Comparison of ENCODE assay signal across 32 mouse cellular contexts in the genomic region with DNA sequence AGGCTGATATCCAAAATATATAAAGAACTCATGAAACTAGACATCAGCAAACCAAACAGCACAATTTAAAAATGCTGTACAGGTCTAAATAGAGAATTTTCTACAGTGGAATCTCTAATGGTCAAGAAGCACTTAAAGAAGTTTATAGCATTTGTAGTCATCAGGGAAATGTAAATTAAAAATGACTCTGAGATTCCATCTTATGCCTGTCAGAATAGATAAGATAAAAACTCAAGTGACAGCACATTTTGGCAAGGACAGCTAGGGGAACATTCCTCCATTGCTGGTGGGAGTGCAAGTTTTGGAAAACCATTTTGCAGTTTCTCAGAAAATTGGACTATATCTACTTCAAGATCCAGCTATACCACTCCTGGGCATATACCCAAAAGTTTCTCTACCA. TPM values are rescaled to one million over a fixed set of nuclear protein-coding genes. Genes with fewer than 3 reads are reported as not detected.
"Had no signal": no experiment of that assay in that cellular context is flagged by ENCODE, and none has a peak within 500 bp of the region (broad histone marks: within the 10 kb centered on the region; RNA-seq: fewer than 3 reads in every experiment).

No protein-coding gene starts in this region.

- H3K27me3 ChIP-seq: limb, embryonic 12.5 days; limb, embryonic 13.5 days; limb, embryonic 15.5 days; liver, embryonic 12.5 days; liver, embryonic 13.5 days; liver, embryonic 15.5 days; lung, embryonic 15.5 days; megakaryocyte, embryonic 14.5 days; midbrain, embryonic 12.5 days; midbrain, embryonic 13.5 days; midbrain, embryonic 15.5 days; neural tube, embryonic 12.5 days had no signal

- DNase-seq: left cerebral cortex, postnatal 4 days; liver; liver, embryonic 13.5 days; liver, postnatal 0 days; lung, adult 18-20 months; lung, adult 2 months; lung, embryonic 14.5 days; lung, postnatal 10 days; lung, postnatal 14 days; lung, postnatal 36 days; lung, postnatal 4 days; midbrain, embryonic 14.5 days had no signal

- H3K27ac ChIP-seq: left cerebral cortex, adult 2 months; limb, embryonic 10.5 days; limb, embryonic 12.5 days; limb, embryonic 13.5 days; limb, embryonic 15.5 days; liver, embryonic 12.5 days; liver, embryonic 13.5 days; liver, embryonic 14.5 days; liver, embryonic 15.5 days; lung, embryonic 15.5 days; macrophage; midbrain, embryonic 10.5 days; midbrain, embryonic 12.5 days; midbrain, embryonic 13.5 days; midbrain, embryonic 15.5 days; neural tube, embryonic 12.5 days had no signal

- H3K36me3 ChIP-seq: limb, embryonic 10.5 days; limb, embryonic 12.5 days; limb, embryonic 13.5 days; limb, embryonic 15.5 days; liver, embryonic 12.5 days; liver, embryonic 13.5 days; liver, embryonic 15.5 days; lung, embryonic 15.5 days; midbrain, embryonic 10.5 days; midbrain, embryonic 12.5 days; midbrain, embryonic 13.5 days; midbrain, embryonic 15.5 days; neural tube, embryonic 12.5 days had no signal

- H3K4me1 ChIP-seq: limb, embryonic 10.5 days; limb, embryonic 12.5 days; limb, embryonic 13.5 days; limb, embryonic 15.5 days; liver, embryonic 12.5 days; liver, embryonic 13.5 days; liver, embryonic 15.5 days; lung, embryonic 15.5 days; midbrain, embryonic 10.5 days; midbrain, embryonic 12.5 days; midbrain, embryonic 13.5 days; midbrain, embryonic 15.5 days; neural tube, embryonic 12.5 days had no signal

- H3K4me2 ChIP-seq: limb, embryonic 12.5 days; limb, embryonic 13.5 days; limb, embryonic 15.5 days; liver, embryonic 11.5 days; liver, embryonic 12.5 days; liver, embryonic 13.5 days; liver, embryonic 15.5 days; lung, embryonic 14.5 days; lung, embryonic 15.5 days; midbrain, embryonic 12.5 days; midbrain, embryonic 13.5 days; midbrain, embryonic 15.5 days; neural tube, embryonic 12.5 days had no signal

- H3K9ac ChIP-seq: limb, embryonic 12.5 days; limb, embryonic 13.5 days; limb, embryonic 15.5 days; liver, embryonic 12.5 days; liver, embryonic 13.5 days; liver, embryonic 14.5 days; liver, embryonic 15.5 days; liver, postnatal 0 days; lung, embryonic 14.5 days; lung, embryonic 15.5 days; midbrain, embryonic 12.5 days; midbrain, embryonic 13.5 days; midbrain, embryonic 15.5 days; neural tube, embryonic 12.5 days had no signal

- ATAC-seq: liver, embryonic 12.5 days; liver, postnatal 0 days; lung, postnatal 0 days; midbrain, embryonic 13.5 days; midbrain, embryonic 15.5 days had no signal

- H3K9me3 ChIP-seq: limb, embryonic 10.5 days; limb, embryonic 12.5 days; limb, embryonic 13.5 days; limb, embryonic 15.5 days; liver, embryonic 12.5 days; liver, embryonic 13.5 days; liver, embryonic 15.5 days; lung, embryonic 15.5 days; megakaryocyte, embryonic 14.5 days; midbrain, embryonic 10.5 days; midbrain, embryonic 12.5 days; midbrain, embryonic 13.5 days; midbrain, embryonic 15.5 days; neural tube, embryonic 12.5 days had no signal

- H3K4me3 ChIP-seq: left cerebral cortex, adult 2 months; limb, embryonic 10.5 days; limb, embryonic 12.5 days; limb, embryonic 13.5 days; limb, embryonic 15.5 days; liver, embryonic 12.5 days; liver, embryonic 13.5 days; liver, embryonic 15.5 days; lung, embryonic 15.5 days; megakaryocyte, embryonic 14.5 days; midbrain, embryonic 10.5 days; midbrain, embryonic 12.5 days; midbrain, embryonic 13.5 days; midbrain, embryonic 15.5 days; myocyte; neural tube, embryonic 12.5 days had no signal

RNA-seq across cellular contexts. Expression of a gene that starts 8.3 kb away (rescaled TPM):
- total RNA-seq: monocyte, adult 5-6 weeks had no signal
